Mouse (Mus musculus) heart, postnatal 10 days (tissue): Measurements from ENCODE around the gene Pomt1. TPM values are rescaled to one million over a fixed set of nuclear protein-coding genes. Genes with fewer than 3 reads are reported as not detected.
A peak's percentile ranks its signal among the peaks of the same experiment; 100 is the strongest.

Source experiments
- DNase-seq, 2 experiments: peaks; one replicate each; pipeline ENCODE4 v3.0.0; 2021
- intact Hi-C: fragments of 180-260 bp; cut with DNase I; formaldehyde crosslinking; loops from one replicate; pipeline ENCODE4 v1.15.1; 2025
- total RNA-seq, 2 experiments: library from RNA; stranded (reverse); gene quantifications; 2 replicates each; pipeline ENCODE4 v1.2.3; 2021

Gene Pomt1
- 10 to 100 TPM; 13.9 to 14.5 TPM for total RNA-seq

DNA sequence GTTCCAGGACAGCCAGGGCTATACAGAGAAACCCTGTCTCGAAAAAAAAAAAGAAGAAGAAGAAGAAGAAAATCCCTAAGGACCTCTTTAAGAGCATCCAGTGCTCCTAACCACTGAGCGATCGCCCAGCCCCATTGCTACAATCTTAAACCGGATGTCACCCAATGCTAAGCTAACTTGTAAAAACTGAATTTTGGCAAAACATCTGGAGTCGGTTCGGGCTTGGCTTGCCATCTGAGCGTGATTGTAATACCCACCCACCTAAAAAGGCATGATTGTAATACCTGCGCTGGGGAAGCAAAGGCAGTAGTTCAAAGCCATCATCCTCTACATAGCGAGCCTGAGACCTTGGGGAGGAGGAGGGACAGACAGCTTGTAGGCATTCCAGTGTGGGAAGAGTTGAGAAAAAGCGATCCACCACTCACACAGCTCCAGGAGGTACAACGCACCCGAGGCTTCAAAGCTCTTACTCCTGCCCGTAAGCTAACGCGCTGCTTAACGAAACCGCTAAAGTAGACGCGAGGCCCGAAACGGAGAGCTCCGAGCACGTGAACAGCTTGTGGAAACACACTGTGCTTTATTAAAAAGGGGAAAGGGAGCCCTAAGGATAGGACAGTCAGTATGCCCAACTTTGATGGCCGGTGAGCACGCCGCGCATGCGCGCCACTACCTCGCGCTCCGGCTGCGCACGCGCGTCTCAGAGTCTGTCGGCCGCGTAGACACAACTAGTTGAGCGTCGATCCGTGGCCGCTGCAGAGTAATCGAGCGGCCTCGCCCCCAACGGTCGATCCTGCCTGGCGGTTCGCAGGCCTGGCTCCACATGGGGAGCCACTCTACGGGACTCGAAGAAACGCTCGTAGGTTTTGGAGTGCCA, at the start of gene Pomt1:
Gene Pomt1 (plus strand): TSS at position 705 of the 874 bp plus-strand sequence.
- peak; percentile 93 to 94 for DNase-seq
- intact Hi-C loops, result loop anchor here (5.0 kb wide), 1 partner anchor 84 kb away; the partner anchor contains the start of gene Prrc2b

DNA sequence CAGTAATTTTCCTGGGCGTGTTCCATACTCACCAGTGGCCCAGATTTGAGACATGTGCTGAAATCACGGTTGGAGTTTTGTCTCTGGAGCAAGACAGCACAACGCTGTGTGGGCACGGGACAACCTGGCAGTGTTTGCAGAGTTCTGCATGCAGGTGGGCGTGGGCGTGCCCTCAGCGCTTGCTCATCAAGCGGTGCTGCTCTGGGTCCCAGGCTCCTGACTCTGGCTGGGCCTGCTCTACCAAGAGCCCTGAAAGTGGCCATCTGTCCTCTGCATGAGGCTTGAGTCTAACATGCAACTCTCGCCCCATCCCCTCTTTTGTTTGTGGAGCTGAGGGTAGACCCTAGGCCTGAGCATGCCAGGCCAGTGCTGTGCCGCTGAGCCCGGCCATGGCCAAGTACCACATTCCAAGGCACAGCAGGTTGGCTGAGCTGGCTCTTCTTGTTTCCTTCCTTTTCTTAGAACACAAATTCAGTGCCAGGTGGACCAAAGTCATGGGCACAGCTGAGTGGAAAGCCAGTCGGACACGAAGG, 49.3 kb upstream of the Pomt1 start:
- intact Hi-C loops, result no loop called here
- no peak for DNase-seq

DNA sequence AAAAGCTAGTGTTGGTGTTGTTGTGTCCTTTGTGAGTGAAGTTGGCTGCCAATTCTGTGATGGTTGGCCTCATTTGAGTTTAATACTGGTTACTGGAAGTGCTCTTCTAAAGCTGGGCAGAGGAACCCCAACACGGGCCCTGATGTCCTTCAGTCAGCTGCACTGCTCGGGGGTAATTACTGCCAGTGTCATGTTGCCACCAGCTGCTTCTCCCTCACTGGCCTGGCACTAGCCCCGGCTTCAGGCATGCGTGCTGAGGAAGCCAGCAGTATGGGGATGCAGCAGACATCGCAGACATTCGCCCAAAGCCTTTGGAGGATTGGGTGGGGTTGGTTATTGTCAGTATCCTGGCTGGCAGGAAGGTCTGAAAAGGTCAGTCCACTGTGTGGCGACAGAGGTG, 48.7 kb upstream of the Pomt1 start:
- intact Hi-C loops, result no loop called here
- DNase-seq, result no peak

DNA sequence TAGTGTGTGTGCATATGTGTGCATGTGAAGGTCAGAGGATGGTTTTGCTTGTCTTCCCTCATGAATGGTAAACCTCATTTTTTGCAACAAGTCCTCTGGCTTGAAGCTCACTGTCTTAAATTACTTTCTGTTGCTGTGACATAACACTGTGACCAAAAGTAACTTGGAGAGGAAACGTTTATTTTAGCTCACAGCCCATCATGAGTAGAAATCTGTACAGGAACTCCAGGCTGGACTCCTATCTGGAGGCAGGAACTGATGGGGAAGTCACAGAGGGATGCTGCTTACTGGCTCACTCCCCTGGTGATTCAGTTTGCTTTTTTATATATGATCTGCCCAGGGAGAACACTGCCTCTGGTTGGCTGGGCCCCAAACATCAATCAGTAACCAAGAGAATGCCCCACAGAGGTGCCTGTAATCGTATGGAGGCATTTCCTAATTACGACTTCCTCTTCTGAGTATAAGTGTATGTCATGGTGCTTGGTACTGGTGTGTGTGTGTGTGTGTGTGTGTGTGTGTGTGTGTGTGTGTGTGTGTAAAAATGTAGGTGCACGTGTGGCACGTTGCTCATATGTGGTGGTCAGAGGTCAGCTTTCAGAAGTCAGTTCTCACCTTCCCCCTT, 47.2 kb upstream of the Pomt1 start:
- DNase-seq, result no peak
- intact Hi-C loops, result no loop called here

DNA sequence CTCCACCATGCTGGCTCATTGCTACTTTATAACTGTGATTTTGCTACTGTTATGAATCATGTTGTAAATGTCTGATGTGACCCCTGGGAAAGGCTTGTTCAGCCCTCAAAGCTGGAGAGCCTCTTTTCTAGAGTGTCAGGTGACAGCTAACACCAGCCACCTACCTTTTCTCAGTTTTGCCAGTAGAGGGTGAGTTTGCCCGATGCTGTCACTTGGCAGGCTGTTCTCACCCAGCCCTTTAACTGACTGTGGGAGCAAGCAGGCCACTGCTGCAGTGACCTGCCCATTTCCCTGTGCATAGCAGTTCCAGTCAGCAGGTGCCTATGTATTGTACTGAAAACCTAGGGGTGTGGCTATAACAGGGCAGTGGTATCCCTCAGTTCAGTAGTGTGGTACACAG, 45.8 kb upstream of the Pomt1 start:
- intact Hi-C loops, result loop anchor here (2.0 kb wide), 2 partner anchors 38 to 48 kb away; no protein-coding TSS in a partner anchor
- DNase-seq, result no peak

DNA sequence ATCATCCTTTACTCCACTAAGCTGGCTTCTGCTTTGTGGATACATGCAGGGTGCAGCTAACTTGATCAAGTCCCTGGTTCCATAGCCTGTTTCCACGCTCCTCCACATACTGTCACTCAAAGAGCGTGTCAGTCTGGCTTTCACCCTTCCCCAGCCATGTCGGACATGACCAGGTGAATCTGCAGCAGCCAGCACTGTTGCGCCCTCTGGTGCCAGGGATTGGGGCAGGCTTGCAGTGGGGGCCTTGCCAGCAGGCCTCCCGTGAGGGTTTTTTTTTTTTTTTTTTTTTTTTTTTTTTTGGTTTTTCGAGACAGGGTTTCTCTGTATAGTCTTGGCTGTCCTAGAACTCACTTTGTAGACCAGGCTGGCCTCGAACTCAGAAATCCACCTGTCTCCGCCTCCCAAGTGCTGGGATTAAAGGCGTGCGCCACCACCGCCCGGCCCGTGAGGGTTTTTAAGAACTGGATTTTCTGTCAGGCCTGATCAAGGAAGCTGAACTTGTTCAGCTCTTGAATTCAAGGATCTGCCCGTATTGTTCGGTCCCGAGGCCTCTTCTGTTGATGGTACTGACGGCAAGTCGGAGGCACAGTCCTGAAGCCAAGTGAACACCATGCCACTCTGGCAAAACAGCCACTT, 44.4 kb upstream of the Pomt1 start:
- intact Hi-C loops, result loop anchor here (2.0 kb wide), 2 partner anchors 39 to 49 kb away; no protein-coding TSS in a partner anchor

DNA sequence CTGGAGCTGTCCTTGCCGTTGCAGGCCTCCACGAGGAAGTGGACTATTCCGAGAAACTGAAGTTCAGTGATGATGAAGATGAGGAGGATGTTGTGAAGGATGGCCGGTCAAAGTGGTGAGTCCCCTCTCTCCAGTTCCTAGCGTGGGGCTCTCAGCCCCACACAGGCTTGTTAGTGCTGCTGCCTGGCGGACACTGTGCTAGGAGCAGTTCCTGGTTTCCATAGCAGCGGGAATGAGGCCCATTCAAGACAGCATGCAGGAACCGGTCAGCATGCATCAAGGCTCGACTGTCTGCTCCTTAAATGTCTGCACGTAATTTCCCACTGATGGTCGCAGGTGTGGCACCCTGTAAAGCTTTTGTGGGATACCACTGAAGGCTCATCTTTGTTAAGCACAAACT, 37.4 kb upstream of the Pomt1 start:
- DNase-seq, result no peak
- intact Hi-C loops, result no loop called here

More for the DNA sequence above, 44.4 kb upstream of the Pomt1 start:
- peak; percentile 71 to 75 for DNase-seq

DNA sequence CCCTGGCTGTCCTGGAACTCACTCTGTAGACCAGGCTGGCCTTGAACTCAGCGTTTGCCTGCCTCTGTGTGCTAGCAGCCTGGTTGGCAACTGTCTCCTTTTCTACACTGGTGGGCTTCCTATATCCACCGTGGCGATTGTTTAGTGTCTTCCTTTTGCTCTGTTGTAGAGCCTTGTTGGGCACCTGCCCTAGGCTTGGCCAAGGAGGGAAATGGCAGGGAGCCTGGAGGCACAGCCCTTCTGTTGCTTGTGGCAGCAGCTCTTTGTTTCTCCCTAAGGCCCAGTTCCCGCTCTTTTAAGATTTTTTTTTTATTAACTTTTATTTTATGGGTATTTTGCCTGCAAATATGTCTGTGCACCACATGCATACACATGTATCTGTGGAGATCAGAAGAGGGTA, 36.4 kb upstream of the Pomt1 start:
- intact Hi-C loops, result no loop called here

DNA sequence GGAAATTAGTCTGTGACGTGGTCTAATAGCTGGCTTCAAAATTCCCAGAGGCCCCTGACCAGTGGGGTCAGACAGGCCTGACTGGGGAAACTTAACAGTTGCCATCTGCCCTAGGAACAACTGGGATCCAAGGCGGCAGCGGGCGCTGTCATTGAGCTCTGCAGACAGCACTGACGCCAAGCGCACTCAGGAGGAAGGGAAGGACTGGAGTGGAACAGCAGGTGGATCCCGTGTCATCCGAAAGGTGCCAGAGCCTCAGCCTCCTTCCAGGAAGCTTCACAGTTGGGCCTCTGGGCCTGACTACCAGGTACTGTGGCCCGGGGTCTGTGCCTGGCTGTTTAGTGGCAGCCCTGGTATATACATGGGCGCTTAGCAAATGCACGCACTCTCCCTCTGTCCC, 35.7 kb upstream of the Pomt1 start:
- DNase-seq, result no peak
- intact Hi-C loops, result no loop called here

More for the DNA sequence above, 36.4 kb upstream of the Pomt1 start:
- DNase-seq, result no peak

DNA sequence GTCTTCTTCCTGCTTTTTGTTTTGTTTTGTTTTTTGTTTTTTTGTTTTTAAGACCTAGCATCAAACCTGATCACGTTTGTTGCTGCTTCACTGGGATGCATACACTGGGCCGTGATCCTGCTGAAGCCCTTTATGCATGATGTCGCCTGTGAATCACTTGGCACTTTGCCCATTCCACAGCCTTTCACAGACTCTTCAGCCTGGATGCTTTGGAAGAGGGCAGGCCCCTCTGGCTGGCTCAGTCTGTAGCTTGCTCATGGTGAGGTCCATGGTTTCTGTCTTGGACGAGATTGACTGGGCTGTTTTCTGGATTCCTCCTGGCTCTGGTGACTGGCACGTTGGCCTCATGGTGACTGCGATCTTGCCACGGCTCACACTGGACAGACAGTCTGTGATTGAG, 34.9 kb upstream of the Pomt1 start:
- intact Hi-C loops, result no loop called here
- peak in 1 of 2 experiments; percentile 32 for DNase-seq

DNA sequence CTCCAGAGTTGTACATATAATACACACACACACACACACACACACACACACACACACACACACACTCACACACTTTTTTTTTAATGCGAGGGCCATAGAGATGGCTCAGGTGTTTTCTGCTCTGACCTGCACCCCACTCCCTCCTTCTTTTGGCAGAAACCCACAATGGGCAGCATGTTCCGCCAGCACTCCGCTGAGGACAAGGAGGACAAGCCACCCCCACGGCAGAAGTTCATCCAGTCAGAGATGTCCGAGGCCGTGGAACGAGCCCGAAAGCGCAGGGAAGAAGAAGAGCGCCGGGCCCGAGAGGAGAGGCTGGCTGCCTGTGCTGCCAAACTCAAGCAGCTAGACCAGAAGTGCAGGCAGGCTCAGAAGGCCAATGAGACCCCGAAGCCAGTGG, 32.5 kb upstream of the Pomt1 start:
- intact Hi-C loops, result no loop called here

DNA sequence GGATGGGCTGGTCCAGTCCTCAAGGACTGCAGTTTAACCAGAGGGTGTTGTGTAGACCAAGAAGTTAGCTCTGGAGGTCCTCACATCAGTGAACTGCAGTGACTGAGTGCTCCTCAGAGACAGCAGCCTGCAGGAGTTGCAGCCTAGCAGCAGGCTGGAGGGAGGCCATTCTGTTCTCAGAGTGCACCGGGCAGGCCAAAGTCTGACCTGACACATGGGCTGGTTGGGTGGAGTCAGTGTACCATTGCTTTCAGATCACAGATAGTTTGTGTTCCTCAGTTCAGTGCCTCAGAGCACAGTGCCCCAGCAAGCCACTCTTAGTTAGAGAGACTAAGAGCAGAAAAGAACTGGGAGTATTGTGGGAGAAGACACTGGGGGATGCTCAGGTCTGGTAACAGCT, 28.7 kb upstream of the Pomt1 start:
- intact Hi-C loops, result no loop called here

More for the DNA sequence above, 32.5 kb upstream of the Pomt1 start:
- DNase-seq, result no peak

DNA sequence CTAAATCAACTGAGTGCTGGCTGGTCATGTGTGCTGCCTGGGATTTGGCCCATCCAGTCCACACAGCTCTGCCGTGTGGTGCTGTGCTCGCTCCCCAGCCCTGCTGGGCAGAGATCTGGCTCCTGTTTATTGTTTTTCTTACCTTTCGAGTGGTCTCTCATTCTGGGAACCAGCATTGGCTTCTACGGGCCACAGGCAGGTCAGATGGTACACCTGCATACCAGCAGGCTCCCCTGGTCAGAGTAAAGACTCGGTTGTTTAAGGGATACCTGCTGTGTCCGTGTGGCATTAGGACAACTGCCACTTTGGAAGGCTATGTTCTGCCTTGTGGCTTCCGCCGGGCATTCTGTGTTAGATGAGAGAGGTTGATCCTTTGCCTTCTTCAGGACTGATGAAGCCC, 24.7 kb upstream of the Pomt1 start:
- intact Hi-C loops, result no loop called here
- DNase-seq, result no peak

More for the DNA sequence above, 28.7 kb upstream of the Pomt1 start:
- DNase-seq, result no peak

DNA sequence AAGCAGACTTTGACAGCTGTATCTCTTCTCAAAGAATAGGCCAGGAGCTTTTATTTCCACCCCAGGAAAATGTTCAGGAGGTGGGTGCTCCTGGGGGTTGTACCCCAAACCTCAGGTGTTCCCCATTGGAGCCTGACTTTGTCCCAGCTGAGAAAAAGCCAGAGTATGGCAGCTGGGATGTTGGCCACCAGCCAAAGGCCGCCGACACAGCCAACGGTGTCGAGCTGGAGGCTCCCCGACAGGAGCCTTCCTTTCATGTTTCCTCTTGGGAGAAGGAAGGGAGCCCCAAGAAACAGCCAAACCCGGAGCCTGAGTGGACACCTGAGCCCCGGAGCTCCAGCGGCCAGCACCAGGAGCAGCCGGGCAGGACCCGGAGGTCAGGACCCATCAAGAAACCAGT, 23.4 kb upstream of the Pomt1 start:
- peak; percentile 28 to 37 for DNase-seq
- intact Hi-C loops, result no loop called here

DNA sequence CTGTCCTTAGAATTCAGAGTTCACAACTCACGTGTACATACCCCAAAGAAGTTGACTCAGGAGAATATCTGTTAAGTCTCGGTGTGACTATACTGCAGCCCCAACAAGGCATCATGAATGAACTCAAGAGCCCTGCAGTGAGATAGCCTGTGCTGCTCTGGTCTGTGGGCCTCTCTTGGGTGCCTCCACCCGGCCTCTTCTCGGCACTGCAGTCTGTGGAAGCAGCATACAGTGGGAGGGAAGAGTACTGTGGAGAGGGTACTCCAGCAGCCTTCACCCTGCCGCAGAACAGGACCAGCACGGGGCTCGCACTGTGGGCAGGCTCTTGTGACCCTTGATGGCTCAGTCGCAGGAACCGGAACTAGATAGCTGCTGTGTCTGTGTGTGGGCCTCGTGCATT, 20.8 kb upstream of the Pomt1 start:
- intact Hi-C loops, result no loop called here

DNA sequence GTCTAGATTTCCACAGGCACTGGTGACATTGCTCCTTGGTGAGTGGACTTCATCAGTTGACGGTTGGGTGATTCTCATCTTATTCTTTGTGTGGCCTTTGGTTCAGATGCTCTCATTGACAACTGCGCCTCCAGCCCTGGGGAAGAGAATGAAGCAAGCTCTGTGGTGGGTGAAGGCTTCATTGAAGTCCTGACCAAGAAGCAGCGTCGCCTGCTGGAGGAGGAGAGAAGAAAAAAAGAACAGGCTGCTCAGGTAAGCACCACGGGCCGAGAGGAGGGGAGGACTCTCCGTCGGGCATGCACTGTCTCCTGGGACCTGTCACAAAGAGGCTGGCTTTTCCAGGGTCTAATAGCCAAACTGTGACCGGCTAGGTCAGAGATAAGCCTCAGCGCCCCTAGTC, 19.9 kb upstream of the Pomt1 start:
- DNase-seq, result no peak
- intact Hi-C loops, result no loop called here

More for the DNA sequence above, 20.8 kb upstream of the Pomt1 start:
- no peak for DNase-seq

DNA sequence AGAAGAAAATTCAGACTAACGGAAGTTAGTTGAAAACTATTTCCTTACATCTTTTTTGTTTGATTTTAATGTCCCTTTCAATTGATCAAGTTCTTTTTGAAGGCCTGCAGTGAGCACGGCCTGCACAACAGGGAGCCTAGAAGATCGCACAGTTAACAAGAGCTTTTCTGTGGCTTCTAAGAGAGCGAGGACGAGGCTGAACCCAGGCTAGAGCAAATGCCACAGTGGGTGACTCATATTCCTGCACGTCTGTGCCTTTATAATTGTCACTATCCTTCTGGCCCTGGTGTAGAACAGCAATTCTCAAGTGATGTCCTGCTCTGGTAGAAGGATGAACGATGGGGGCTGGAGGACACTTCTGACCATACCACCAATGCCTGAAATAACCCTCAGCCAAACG, 18.7 kb upstream of the Pomt1 start:
- no peak for DNase-seq
- intact Hi-C loops, result no loop called here

DNA sequence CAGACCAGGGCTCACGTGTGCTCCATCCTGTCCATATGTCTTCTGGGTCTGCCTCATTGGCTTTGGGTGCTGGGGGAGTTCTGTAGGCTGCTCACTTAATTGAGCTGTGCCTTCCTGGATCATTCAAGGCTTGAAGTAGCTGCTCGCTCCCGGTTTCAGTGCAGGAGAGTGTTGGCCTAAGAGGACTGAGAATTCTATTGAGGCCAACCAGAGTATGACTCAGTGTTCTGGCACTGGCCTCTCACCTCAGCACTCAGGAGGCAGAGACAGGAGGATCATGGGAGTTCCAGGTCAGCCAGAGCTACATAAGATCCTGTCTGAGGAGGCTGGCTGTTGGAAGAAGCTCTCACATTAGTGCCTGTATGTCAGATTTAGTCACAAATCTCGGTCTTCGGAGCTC, 18.3 kb upstream of the Pomt1 start:
- intact Hi-C loops, result no loop called here

DNA sequence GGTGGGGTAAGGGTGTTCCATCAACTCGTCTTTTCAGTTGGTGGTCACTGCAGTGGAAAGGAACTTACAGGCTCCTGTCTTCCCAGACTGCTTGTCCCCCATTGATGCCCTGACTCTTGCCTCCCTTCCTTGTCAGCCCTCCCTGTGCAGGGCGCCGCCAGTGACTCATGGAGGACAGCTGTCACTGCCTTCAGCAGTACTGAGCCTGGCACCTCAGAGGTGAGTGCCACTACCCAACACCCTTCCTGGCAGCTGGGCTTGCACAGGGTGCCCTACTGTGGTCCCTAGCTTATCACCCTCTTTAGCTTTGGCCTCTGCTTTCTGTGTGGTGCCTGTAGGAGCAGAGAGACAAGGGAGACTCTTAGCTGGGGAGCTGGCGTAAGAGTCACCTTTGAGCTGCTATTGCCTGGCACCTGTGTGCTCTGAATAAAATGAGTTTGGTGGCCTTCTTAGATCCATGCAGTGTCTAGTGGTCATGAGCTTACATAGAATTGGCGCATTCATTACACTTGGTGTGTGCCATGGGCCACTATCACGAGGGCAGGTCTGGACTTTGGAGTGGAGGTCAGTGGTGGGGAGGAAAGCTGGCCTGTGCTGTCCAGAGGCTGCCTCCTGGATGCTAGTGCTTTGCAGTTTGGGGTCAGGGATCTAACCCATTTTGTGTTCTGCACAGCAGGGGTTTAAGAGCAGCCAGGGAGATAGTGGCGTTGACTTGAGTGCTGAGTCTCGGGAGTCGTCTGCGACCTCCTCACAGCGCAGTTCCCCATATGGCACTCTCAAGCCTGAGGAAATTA, 17.7 kb upstream of the Pomt1 start:
- intact Hi-C loops, result no loop called here
- no peak for DNase-seq

More for the DNA sequence above, 18.3 kb upstream of the Pomt1 start:
- no peak for DNase-seq

DNA sequence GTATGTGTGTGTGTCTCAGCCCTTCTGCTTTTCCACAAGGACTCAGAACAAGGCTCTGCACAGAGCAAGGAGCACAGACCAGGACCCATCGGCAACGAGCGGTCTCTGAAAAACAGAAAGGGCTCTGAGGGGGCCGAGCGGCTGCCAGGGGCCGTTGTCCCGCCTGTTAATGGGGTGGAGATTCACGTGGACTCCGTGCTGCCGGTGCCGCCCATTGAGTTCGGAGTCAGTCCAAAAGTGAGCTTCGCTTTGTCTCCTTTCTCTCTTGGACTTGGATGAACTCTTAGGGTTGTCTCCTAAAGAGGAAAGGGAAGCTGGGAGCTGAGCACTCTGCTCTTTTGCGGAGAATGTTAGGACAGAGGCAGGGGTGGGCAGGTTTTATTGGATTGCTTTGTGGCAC, 16.9 kb upstream of the Pomt1 start:
- intact Hi-C loops, result no loop called here
- no peak for DNase-seq
